Mouse (Mus musculus): ENCODE results near the gene Ush2a. TPM values are rescaled to one million over a fixed set of nuclear protein-coding genes. Genes with fewer than 3 reads are reported as not detected.

The Ush2a gene
- total RNA-seq, 2 experiments from 2014 or later = 0.03 to 0.09 TPM

DNA sequence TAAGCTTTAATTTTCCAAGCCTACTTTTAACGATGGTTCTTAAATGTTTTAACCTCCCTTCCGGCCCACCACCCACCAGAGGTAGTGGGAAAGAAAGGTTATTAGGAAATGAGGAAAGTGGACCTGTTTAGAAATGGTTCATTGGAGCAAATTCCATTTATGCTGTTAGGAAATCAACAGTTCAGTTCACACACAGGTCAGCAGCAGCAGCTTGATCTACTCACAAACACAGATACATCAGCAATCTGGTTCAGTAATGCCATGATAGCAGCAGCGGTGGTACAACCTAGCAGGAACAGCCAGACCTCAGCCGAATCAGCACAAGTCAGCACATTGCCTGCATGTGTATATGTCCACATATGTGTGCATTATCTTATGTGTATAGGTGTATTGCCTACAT, 748.8 kb downstream of the Ush2a start:
- DNase-seq = no peak

DNA sequence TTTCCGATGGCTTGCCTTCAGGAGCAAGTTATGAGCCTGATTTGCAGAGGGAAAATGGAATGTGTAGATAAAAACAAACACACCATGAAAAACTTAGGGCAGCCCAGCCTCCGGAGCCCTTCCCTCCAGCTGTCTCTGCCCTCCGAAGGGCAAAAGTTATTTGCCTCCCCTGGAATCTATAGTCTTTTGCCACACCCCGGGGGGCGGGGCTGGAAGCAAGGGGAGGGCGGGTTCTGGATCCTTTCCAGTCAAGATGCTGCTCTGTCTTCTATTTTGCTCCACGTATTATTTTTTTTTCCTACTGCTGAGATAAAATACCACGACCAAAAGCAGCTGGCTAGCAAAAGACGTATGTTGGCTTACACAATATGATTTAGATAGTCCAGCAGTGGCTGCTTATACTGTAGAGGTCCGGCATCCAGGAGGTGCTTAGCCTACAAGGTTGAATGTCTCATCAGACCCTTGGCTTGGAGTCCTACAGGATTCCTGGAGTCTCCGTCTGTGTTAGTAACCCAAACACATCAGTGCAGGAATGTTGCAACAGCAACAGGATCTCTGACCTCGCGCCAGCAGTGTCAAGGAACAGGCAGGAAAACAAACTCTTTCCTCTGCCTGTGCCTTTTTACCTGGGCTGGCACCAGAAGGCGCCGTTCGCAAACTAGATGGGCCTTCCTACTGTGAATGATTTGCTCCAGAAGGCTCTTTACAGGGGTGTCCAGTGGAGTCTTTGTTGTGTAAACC, 751.2 kb downstream of the Ush2a start:
- DNase-seq = peak; percentile 41

DNA sequence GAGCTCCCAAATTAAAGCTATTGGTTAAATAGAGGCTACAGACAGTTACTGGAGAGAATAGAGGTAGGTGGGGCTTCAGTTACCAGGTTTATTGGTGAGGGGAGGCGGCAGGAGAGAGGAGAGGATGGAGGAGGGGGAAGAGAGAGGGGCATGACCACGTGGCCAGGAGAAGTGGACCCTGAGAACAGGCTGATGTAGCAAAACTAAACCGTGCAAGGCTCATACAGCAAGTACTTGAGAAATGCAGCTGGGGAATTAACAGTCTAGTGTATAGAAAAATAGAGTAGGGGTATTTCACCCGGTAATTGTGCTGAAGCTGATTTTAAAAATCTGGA, 751.7 kb downstream of the Ush2a start:
- no peak for DNase-seq
